Mouse (Mus musculus): Measurements from ENCODE around the gene Aqp1.

GRCm38 (mm10) chr6:55324785-55325184, 11.4 kb upstream of the Aqp1 start:
- no peak for TF ChIP-seq USF1 (IDR thresholded peaks at IDR 0.05; ENCODE audit: low read depth, low read length)
- no peak for TF ChIP-seq PAX5 (IDR thresholded peaks at IDR 0.05; ENCODE audit: low read length)

Data from CH12.LX (cell line).